Mouse (Mus musculus) kidney, postnatal 25 days (tissue): ENCODE data around the gene Wdr77.
"Not testable (repeated sequence)": the region's sequence is repeated elsewhere in the genome, so short reads cannot be mapped to it uniquely, and the experiment has no call there.

Experiments
- DNase-seq, 2 experiments: peaks; one replicate each; pipeline ENCODE4 v3.0.0; 2021; ENCODE audit warnings: mixed read lengths in 2 of 2

Gene Wdr77

DNA sequence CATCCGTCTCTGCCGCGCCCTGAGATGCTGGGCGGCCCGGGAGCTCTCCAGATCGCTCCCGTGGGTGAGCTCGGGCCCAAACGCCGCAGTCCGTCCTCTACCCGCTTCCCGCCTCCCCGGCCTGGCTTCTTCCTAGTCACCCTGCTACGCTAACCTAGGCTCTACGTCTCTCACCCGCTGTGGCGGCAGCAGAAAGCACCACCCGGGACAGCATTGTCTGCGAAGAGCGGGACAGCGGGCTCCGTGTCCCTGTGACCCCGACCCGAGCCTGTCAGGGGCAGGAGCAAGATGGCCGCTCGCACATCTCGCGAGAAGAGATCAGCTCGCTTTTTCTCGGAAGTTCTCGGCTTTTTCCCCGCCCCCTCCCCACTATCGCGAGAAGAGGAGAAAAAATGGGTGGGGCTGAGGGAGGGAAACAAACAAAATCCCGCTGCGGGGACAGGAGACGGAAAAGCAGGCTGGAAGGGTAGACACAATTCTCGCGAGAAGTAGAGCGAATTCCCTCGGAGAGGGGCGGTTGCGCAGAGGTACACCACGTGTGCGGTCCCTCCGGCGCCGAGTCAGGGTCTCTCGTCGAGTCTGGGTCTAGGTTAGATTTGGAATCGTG, at the start of gene Wdr77:
Gene Wdr77, plus strand, starts transcription at position 396 of the 607 bp plus-strand sequence.
- DNase-seq: peak; percentile 97 to 98

DNA sequence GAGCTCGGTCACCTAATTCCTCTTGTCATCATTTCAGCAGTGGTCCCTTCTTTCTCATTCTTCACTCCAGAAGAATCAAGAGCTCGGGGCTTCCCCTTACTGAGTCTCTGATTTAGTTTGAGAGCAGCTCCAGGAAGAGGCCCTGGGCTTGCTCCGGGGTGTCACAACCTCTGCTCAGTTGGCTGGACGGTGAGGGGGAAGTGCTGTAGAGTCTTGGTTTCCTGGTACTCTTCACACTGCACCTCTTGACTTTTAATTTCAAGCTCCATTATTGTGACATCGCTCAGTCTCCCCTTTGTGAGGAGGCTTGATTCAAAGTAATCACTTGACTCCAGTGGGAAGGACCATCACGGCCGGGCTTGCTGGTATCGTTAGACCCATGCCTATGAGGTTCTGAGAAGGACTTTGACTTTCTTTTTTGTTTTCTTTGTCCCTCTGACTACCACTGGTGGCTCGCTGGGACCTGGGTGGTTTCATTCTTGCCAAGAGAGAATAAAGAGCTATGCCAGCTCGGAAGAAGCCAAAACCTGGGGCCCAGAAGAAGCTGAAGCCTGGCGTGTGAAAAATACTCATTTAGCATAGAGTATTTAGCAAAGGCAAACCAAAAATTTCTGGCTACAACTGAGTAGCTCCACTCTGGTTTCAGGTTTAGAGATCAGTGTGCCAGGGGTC, 48.5 kb upstream of the Wdr77 start:
- DNase-seq: no peak

DNA sequence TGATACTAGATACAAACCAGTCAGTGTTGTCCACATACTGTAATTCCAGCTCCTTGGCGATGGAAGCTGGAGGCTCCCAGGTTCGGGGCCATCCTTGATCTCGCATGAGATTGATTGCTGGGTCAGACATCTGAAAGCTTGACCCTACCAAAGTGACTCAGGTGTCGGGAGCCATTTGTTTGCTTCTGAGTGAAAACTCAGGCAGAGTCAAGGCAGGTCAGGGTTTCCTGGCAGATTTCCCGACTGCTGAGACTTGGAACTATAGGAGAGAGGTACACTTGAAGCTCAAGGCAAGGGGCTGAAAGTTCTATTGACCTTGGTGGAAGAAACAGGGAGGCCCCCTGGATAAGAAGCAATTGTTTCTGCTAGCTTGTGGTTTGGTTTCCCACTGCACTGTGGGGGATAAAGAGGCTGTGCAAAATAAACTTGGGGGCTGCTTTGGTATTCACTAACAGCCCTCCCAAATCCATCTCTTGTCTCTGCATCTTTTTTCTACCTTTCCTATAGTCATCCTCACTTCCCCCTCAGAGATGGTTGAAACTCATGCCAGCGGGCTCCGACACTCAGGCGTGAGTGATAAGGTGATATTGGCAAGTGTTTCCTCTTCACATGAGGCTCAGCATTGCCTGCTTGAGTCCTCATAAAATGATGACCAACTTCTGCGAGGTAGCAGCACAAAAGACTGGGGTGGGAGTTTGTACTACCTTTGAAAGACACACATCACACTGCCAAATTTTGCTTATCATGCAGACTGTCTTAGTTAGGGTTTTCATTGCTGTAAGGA, 46.9 kb upstream of the Wdr77 start:
- no peak for DNase-seq

DNA sequence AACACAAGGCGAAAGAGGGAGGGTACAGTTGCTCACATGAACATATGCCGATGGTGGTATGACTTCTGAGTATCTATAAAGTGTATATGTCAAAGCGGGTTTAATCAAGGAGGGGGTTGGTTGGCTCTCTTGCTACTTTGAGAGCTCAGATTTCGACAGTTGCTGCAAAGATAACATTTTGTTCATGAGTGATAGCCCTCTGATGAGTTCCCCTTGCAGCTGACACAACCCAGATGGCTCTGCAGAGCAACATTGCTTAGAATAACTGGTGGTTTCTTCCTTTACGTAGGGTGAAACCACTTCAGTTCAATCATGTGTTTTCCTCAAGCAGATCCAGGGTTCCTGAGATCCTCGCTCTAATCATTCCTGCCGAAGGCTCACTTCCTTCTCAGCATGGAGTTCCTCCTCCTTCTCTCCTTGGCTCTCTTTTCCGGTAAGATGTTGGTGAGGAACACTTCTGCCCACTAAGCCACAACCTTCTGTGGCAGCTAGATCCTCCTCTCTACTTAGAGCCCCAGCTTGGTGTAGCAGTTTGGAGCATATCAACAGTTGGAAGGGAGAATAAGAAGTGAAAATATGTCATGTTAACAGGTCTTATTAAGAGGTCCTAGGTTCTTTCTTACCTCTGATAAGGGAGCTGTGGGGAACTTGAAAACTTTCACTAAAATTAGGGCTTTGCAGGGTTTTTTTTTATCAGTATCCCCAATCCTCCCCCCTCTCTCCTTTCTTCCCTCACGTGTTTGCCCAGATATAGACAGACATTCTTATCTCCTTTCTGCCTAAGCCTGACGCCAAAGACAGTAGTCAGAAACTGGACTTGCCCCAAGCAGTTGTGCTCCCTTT, 45.1 kb upstream of the Wdr77 start:
- DNase-seq: no peak

DNA sequence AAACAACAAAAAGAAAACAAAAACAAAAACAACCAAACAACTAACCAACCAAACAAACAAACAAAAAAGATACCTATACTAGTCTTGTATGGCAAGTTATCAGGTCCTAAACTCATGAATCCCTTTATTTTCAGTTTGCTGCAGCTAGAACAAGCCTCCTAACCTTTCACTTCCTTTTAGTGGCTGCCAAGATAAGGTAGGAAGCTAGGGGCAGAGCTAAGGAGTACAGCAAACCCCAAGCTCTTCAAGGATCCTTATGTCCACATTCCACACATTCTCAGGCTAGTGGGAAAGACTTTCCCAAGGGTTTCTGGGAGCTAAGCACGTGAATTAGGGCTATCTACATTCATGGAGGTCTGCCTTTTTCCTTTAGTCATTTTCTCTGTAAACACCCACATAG, 43.9 kb upstream of the Wdr77 start:
- DNase-seq: no peak

DNA sequence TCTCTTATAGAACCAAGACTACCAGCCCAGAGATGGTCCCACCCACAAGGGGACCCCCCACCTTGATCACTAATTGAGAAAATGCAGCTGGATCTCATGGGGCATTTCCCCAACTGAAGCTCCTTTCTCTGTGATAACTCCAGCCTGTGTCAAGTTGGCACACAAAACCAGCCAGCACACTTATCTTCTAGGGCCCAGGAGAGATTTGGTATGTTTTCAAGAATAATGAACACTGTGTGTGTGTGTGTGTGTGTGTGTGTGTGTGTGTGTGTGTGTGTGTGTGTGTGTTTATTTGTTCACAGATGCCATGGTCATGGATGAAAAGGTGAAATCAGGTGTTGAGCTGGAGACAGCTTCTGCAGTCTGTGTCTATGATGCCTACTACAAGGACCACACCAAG, 42.7 kb upstream of the Wdr77 start:
- not testable (repeated sequence) for DNase-seq

DNA sequence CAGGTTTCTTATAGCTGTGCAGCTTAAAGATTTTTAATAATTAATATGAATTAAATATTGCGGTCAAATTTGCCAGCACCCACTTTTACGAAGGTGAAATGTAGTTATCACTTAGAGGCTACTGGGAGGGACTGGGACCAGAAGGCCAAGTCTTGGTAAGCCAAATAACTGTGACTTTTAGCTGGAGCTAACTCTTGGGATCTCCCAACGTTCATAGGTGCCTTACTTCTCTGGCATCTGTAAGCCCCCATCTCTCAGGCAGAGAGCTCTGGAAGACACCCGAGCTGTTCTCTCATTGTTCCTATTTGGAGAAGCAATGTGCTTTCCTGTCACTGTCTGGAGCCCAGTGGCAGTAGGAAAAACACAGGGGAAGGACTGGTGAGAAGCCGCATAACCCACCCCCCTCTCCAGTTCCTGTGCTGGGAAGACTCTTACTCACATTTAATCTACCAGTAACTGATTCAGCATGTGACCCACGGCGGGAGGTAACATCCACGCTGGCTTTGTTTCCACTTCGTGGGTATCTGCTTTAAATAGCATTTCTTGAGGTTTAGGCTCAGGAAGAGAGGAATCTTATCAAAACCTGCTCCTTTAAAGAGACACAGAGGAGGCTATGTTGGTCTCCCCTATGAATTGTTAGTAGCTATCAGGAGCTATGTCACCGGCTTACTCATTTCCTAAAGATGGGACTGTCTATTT, 41.4 kb upstream of the Wdr77 start:
- no peak for DNase-seq

DNA sequence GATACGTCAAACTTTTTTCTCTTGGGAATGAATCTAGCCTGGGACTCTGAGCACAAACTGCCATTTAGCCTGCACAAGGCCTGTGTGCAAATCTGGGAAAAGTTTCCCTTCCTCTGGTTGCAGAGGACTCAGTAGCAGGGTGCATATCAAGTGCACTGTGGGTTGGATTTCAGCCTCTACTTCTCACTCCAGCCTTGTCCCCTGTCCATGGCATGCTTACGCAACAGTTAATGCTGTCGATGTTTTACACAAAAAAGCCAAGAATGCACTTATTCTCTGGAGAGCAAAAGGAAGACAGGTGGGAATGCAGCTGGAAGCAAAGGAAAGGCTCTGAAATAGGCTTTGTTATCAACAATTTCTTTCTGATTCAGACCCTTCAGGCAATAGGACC, 40.8 kb upstream of the Wdr77 start:
- no peak for DNase-seq

GRCm38 (mm10) chr3:105920743-105921142, 38.4 kb upstream of the Wdr77 start:
- not testable (repeated sequence) for DNase-seq

DNA sequence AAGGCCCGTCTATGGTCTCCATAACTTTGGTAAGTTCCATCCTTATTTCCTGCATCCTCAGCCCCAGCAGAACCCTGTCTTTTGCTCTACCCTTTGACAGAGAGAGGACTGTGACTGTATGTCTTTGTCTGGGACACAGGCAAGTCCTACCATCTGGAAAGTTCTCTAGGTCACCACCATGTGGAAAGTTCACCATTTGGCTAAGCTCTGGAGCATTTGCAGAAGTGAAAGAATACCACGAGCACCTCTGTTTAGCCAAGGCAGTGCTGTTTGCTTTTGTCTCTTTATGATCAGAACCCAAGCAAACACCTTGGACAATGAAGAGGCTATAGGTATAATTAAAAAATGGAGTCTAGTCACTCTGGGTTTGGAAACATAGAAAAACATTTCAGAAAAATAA, 37.2 kb upstream of the Wdr77 start:
- DNase-seq: no peak

GRCm38 (mm10) chr3:105924616-105925015, 34.6 kb upstream of the Wdr77 start:
- DNase-seq: no peak

DNA sequence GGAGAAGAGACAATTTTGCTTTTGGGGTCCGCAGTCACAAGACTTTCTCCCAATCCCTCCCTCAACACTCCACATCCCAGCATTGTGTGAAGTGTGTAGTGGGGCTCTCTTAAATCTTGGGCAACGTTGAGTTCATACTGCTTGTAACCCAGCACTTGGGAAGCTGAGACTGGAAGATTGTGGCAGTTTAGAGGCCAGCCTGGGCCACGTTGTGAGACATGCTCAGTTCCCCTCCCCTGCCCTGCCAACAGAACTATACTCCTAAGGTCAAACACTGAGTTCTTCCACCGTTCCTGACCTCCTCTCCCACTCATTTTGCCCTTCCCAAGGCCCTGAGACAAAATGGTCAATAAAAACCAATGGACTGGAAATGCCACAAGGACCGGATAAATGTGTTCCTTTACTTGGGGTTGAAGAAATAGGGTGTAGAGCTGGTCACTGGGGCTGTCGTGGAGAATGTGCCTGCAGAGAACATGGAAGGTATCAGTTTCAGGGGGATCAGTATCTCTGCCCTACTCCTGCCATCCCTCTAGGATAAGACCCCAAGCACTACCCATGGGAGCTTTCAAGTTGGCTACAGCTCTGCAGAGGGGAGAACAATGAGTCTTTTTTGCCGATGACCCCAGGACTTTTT, 31.5 kb upstream of the Wdr77 start:
- DNase-seq: peak in 1 of 2 experiments; percentile 40

- DNase-seq: no peak
Measured at GRCm38 (mm10) chr3:105928195-105928569, 31.0 kb upstream of the Wdr77 start.

DNA sequence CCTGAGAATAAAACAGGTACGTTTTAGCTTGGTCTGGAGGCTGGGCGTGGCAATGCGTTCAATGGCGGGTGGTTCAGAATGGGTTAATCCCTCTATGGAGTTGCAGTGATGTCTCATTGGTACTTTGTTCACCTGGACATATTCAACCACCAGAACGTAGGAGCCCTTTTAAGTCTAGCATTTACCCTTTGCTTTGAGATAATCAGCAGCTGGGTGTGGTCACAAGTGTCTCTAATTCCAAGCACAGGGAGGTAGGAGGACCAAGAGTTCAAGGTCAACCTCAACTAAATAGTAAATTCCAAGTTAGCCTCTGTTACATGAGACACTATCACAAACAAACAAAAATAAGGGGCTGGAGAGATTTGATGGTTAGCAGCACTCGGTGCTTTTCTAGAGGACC, 30.4 kb upstream of the Wdr77 start:
- no peak for DNase-seq

DNA sequence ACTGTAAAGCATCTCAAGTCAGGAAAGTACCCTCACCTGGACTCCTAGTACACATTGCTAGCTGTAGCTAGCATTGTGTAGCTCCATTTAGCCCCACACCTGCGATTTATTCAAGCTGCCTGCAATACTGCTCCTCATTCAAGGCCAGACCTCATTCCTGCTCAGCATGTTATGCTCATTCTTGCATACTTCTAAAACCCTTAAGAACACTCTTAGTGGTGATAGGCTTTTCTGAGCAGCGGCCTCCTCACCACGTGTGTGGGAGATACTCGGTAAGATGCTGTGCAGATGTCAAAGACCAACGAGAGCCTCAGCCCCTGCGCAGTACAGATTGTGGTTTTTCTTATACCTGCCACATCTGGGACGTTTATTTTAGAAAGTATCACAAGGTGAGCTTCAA, 29.3 kb upstream of the Wdr77 start:
- DNase-seq: no peak

DNA sequence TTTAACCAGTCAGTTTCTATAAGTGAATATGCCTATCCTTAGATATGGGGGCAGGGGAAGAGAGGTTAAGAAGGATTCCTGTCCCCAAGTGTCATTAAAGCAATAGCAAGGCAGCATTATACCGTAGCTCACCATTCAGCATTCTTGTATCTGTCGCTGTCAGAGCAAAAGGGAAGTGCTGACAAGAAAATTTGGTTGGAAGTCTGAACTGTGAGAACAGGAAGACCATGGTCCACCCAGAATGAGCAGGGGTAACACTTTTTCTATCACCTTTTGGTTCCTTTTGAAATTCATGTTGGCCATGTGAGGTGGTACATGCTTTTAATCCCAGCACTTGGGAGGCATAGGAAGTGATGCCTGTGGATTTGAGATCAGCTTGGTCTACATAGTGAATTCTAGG, 28.1 kb upstream of the Wdr77 start:
- DNase-seq: no peak

- no peak for DNase-seq
Measured at GRCm38 (mm10) chr3:105932240-105933071, 26.7 kb upstream of the Wdr77 start, which contains the start of gene I830077J02Rik. Gene I830077J02Rik (minus strand): TSS chr3:105932664.

GRCm38 (mm10) chr3:105933926-105934325, 25.2 kb upstream of the Wdr77 start:
- no peak for DNase-seq

DNA sequence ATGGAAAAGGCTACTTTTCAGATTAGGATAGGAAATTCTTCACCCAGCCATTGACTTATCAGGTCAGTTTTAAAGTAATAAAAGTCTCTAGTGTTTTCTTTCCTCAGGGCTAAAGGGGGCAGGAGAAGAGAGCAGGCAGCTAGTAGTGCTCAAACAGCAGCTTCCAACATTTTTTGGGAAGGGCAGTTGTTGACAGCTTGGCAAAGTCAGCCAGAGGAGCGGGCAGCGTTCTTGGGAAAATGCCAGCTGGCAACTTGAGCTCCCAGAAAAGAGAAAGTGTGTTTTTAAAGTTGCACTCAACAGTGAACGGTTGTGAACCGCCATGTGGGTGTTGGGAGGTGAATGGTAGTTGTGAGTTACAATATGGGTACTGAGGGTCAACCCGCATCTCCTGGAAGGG, 24.1 kb upstream of the Wdr77 start:
- DNase-seq: peak; percentile 82 to 83

DNA sequence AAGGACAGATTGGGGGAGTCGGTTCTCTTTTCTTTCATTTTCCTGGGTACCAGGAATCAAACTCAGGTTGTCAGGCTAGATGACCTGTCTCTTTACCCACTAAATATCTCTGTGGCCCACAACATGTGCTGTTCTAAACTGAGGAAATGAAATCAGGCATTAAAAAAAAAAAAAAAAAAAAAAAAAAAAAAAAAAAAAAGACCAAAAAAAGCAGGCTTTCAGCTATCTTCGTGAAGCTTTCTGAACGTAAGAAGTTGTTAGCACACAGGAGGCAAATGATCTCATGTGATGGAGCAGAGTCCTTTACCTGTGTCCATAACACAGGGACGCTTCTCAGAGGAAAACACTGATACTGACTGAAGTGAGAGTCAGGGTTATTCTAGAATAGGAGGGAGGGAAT, 23.1 kb upstream of the Wdr77 start:
- DNase-seq: no peak

- DNase-seq: no peak
Measured at GRCm38 (mm10) chr3:105951348-105951747, 7.8 kb upstream of the Wdr77 start.
